Mouse (Mus musculus) thymus, postnatal 4 days (tissue): ENCODE data around the gene Slc9c1.

Source experiments
- DNase-seq: peaks from one replicate; pipeline ENCODE4 v3.0.0; 2021

Slc9c1 gene

DNA sequence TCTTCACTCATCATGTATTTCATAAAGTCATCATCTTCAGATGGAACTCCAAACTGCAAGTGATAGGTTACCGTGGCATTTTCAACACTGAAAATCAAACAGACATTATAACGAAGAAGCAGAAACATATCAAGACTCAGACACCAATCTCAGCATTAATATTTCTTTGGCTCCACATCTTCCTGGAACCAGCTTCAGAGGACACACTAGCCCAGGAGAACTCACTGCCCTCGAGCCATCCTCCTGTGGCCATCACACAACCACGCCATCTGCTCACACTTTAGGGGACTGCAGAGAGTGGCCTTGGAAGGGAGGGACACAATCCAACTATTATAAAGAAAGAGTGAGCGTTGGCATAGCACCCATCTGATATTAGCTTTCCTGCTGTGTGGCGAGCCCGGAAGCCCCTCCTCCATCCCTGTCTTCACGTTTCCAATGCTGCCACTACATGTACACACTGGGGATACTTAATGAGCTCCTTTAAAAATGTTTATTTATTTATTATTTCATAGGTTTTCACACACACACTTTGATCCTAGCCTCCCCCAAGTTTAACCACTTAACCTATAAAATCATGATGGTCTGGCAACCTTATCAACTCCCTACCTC, 94.5 kb downstream of the Slc9c1 start:
- no peak for DNase-seq

DNA sequence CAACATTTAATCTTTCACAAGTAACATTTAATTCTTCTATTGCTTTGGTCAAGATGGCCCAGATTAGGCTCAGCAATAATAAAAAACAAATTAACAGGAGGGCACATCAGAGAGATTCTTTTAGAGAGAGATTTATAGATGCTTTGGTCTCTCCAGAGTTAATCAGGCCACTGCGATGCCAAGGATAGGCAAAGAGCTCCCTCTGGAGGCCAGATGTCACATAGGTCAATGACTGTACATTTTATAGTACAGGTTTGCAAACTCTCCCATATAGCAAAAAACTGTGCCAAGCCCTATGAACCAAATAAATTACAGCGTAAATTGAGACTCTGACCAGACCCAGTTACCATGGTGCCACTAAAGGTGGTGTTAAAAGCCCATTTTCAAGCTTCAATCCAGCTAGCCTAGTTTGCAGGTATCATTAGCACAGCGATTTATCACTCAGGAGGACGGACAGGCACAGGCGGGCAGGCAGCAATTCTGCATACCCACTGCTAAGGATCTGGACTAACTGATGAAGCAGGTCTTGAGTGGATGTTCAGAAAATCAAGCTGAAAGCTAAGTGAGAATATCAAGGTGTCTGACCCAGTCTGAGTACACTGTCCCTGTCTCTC, 95.3 kb downstream of the Slc9c1 start:
- peak; percentile 79 for DNase-seq

DNA sequence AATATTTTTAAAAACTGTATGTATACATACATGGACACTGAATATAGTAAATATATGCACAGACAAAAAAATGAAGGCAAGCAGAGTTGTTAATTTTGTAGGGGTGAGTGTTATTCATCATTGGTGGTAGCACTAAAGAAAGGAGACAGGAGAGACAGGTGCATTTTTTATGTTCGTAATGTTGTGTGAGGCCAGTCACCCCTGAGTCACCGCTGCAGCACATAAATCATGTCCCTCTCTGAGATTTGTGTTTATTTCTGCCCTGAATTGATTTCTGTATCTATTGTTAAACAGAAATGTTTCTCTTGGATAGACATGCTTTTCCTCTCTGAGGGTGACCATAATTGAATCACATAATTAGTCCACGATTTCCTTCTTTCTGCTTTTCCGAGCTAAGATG, 97.3 kb downstream of the Slc9c1 start:
- DNase-seq, result no peak

DNA sequence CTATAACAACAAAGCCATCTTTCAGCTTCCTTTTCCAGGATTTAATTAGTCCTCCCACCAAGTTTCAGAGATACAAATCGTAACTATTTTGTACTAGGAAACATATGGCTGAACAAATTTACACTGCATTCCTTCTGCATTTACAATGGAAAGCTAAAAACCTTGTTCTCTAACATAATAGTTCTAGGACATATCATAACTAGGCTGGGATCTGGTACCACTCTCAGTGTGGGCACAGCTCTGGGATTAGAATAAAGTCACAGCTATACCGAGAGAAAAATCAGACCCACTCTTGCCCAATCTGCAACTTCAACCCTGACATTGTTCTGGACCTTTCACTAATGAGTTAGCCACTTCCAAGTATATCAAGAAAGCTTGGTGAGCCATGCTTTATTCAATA, 100.7 kb downstream of the Slc9c1 start:
- DNase-seq, result no peak

DNA sequence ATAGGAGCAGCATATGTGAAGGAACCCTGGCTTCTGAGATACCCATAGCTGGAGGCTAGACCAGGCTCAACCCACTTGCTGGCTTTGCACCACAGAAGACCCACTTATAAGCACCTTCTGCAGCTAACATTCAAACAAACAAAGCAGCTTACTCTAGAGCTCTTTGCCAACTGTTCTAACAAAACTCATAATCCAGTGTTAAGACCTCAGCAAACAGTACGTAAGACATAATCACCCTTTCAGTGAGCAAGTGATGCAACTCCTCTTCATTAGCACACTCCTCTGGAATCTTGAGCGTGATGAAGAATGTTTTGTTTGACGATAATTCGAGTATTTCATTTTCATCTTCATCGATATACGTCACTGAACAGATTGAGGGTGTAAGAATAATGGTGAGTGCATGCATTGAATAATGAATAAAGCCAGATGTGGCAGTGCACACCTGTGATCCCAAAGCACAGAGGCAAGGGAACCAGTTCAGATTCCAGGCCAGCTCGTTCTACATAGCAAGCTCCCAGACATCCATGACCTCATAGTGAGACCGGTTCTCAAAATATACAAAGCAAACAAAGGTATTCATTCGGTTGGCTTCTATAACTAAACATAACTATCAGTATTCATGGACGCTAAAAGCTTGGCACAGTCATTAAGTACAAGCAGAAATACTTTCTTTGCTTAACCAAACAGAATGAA, 105.1 kb downstream of the Slc9c1 start:
- DNase-seq, result no peak

DNA sequence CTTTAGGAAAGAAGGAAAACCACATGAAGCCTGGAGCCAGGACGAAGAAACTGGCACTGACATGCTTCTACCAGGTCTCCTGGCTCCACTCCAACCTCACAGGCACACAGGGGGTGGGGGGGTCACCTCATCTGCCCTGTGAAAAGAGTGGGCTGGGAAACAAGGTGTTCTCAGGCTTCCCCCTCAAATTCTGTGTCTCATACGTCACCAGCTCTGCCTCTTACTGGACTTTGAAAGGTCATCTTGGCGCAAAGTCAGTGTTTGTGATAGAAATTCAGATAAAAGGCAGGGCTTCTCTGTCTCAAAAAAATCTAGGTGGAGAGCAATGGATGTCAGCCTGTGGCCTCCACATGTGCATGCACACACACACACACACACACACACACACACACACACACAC, 106.2 kb downstream of the Slc9c1 start:
- DNase-seq, result no peak

DNA sequence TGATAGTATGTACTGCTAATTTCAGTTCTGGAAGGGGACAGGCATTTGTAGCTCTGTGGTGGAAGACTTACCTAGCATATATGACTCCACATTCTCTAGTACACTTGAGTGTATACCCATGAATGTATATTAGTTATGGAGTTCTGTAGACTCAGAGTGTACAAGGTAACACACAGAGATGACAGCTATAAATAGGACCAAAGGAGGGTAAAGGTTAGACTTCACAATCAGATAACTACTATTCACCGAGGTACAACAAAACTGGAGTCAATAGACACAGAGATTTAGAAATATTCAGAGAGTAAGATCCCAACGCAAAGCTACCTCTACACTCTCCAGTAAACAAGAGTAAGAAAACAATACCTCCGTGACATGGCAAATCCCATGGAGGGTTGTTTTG, 108.8 kb downstream of the Slc9c1 start:
- no peak for DNase-seq

DNA sequence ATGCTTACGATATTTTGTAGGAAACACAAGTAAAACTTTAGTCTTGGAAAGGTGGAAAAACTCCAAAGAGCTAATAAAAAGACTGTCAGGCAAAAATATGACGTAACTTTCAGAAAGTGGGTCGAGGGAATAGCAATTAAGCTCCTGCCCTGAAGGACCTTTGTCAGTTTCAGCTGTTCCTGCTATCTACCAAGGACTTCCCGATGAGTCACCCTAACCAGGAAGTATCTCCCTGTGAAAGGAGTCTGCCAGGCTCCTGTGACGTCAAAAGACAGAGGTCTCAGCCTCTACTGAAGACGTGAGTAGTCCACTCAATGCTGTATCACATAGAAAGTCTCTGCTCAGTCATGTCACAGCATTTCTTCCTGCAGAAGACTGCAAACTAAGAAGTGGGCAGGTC, 109.3 kb downstream of the Slc9c1 start:
- DNase-seq, result no peak

DNA sequence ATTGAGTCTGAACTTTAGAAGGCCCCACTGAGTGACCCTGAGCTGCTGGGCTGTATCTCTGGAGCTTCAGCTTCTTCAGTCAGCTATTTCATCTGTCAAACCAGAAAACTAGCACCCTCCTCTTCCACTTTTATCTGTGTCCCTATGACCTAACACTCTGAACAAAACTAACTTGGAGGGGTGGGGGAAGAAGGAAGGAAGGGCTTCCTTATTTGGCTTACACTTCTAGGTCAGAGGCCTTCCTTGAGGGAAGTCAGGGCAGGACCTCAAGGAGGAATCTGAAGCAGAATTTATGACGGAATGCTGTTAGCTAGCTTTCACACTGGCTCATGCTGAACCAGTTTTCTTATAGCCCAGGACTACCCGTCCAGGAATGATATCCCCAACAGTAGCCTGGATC, 116.4 kb downstream of the Slc9c1 start:
- DNase-seq, result no peak

DNA sequence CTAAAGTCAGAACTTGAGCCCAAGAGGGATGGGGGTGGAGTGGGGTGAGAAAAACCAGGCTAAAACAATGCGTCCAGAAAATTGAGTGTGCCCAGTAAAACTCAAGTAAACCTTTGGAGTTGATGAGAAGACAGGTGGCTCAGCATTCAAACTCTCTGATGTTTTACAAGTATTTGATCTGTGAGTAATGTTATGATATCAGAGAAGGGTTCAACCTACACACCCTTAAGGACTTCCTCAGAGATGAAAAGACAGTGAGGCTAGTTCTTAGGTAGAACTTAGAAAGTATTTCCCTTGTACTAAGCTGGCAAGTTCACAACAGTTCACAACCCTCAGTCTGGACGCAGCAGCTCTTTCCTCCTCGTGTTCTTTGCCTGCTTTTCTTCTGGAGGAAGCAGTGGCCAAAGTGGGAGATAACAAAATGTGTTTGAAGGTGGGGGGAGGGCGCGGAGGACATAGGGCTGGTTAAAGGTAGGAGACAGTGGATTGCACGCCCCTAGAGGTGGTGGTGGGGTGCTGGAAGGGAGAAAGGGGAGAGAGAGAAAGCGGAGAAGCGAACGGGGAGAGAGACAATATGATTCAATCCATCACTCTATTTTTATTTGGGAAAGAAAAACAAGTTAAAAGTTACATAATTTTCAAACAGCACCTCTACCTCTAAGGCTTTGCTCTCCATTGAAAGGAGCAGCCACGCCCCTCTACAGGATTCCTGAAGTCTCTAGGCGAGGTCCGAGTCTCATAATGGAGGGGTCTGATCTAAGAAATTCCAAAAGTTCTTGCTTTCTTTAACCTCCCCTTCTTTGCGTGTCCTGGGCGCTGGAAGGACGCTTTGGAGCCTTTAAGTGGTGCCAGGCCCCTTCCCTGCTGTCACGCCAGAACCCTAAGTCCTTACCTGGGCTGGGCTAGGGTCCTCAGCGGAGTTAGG, 118.2 kb downstream of the Slc9c1 start:
- peak; percentile 27 for DNase-seq

DNA sequence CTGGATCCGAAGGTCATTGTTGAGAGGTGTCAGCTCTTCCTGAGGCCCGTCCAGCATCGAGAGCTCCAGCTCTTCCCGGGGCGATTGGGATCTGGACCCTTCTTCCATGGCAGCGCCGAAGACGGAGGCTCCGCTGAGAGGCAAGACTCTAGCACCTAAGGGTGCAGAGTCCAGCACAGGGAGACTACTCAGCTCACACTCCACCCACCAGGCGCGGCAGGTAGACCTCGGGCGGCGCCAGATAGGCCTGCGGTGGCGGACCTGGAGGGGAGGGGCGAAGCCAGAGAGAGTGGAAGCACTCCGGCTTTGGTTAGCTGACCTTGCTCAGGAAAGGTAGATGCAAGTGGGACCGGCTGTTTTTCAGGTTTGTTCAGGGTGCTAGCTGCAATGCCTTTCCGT, 118.8 kb downstream of the Slc9c1 start, which contains the start of gene BC016579:
BC016579 (minus strand) TSS at position 135 of the 399 bp plus-strand sequence.
- DNase-seq, result peak; percentile 47

DNA sequence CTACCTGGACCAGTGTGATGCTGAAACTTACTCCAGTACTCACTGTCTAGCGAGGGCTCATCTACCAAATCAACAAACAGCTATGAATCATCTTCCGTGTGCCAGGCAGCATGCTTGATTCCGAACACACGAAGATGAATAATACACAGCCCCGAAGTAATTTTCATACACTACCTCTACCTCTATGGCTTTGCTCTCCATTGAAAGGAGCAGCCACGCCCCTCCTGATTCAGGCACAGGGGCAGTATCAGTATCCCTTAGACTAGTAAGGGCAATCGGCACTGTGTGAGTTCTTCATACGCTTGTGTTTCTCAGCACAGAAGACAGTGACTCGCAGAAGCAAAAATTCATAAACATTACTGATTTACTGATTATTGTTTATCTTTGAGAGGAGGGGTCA, 119.4 kb downstream of the Slc9c1 start:
- DNase-seq, result no peak
